Mouse (Mus musculus) cerebellum, adult 11 months (tissue): Measurements from ENCODE around the gene Emc1.

Experiments used
- DNase-seq: peaks from one replicate; pipeline ENCODE4 v3.0.0; 2022

Emc1 gene

DNA sequence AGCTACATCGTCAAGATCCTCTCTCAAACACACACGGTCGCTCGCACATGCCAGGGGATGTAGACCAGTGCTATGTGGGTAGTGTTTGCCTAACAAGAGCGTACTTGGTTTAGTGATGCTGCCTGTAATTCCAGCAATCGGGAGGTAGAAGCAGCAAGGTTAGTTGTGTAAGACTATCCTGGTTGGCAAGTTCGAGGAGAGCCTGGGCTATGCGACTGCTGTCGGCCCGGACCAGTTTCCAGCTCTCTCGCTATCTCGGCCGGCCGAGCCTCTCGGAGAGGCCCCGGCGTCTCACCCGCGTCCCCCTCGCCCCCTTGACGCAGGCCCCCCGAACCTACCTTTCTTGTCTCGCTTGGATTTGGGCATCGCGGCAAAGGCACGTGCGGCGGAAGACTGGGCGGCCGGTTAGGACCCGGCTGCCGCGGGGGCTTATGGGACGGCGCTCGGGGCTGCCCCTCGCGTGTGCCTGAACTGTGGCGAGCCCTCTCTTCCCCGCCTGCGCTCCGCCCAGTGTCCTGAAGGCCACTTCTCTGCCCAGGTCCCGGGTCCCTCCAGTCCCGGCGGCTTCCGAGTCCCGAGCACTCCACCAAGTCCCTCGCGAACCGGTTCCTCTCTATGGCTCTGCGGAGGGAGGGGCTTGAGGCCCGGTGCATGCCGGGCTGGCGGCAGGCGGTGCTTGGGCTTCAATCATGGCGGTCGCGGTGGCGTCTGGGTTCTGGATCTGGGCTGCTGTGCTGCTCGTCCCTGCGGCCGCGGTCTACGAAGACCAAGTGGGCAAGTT, at the start of gene Emc1, which contains the start of the genes Mrto4 and Ubr4:
Gene Emc1 (plus strand): TSS at position 657 of the 781 bp plus-strand sequence.
Gene Mrto4 (minus strand): TSS at position 646 of the 781 bp plus-strand sequence.
Gene Ubr4 (plus strand): TSS at position 679 of the 781 bp plus-strand sequence.
- DNase-seq, result peak; percentile 75

DNA sequence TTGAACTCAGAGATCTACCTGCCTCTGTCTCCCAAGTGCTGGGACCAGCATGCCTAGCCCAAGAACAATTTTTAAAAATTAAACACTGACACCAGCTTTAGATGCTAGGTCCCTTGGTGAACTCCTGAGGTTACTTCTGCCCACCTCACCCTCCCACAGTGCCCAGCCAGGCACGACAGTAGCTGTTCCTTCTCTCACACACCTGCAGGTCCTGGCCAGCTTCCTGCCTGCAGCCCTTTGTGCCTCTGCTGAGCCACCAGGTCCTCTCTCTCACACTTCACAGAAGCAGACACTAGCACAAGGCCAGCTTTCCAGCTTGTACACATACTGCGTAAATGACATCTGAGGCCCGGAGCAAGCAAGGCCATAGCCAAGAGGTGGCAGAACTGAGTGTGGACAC, 46.9 kb upstream of the Emc1 start:
- peak; percentile 7 for DNase-seq

DNA sequence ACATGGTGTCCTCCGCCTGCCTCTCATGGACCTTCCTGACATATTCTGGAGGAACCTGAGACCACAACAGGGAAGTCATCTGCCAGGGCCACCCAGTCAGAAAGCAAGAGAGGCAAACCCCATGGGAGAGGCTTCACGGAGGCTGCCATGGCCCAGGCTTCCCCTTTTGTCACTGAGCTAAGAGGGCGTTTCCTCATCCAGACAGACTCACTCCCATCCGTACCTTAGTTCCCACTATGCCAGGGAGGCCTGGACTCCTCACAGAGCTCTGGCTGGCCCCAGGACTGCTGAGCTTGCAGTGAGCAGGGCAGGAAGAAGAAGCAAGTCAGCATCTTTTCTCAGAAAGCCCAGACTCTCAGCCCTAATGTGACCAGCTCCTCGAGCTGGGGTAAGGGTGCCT, 44.5 kb upstream of the Emc1 start:
- DNase-seq, result no peak

DNA sequence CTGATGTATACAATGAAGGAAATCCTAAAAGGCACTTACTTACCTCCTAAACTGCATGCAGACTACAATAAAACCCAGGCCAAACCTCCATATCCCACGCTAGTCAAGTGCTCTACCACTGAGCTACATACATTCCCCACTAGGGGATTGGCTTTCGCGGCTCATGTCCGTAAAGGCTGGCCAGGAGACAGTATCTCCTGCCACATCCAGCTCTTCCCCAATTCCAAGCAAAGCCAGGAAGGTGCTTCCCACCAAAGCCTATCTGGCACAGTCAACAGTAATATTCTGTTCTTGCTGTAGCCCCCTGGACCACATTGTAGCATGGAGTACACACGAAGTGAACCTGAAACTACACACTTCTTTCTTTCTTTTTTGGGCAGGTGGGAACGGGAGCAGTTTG, 42.7 kb upstream of the Emc1 start:
- DNase-seq, result peak; percentile 7

DNA sequence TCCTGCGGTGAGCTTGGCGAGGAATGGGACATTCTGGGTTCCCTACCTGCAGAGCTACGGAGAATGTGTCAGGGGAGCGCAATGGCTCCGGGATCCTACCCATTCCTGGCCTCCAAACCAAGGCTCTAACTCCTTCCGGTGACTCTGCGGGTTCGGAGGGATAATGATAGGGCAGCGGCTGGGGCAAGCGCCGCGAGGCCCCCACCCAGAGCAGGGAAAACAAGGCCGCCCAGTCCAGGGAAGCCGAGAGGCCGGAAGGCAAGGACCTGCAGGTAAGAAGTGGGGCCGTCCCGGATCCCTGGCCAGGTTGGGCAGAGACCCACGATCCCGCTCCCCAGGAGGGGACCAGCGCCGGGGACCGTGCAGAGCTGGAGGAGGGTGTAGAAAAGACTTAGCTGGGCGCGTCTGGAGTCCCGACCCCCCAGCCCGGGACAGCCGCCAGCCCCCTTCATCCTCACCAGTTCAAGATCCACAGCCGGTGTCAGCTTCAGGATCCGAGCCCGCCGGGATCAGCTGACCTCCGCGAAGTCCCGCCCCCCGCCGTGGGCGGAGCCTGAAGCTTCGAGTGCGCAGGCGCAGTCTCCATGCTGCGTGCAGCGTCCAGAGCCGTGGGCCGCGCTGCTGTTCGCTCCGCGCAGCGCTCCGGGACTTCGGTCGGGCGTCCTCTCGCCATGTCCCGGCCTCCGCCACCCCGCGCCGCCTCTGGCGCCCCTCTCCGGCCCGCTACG, 42.1 kb upstream of the Emc1 start, which contains the start of the genes Pqlc2 and Akr7a5:
Gene Pqlc2 (minus strand): TSS at position 538 of the 728 bp plus-strand sequence.
Gene Akr7a5 (plus strand): TSS at position 574 of the 728 bp plus-strand sequence.
- DNase-seq, result peak; percentile 99

- DNase-seq, result peak; percentile 6
Observed at GRCm38 (mm10) chr4:139310899-139311701, 41.3 kb upstream of the Emc1 start.

- DNase-seq, result no peak
Observed at GRCm38 (mm10) chr4:139311707-139312106, 40.7 kb upstream of the Emc1 start.

DNA sequence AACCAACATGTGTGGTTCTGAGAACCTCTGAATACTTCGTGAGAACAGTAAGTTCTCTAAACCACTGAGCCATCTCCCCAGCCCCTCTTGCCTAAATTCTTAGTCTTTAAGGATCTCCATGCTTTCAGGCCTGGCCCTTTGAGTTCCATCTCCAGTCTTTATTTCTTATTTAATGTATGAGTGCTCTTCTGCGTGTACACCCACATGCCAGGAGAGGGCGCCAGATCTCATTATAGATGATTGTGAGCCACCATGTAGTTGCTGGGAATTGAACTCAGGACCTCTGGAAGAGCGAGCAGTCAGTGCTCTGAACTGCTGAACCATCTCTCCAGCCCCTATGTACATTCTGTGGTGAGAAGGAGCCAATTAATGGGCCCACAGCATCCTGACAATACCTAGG, 39.8 kb upstream of the Emc1 start:
- DNase-seq, result peak; percentile 21

GRCm38 (mm10) chr4:139318449-139318848, 33.9 kb upstream of the Emc1 start:
- no peak for DNase-seq

GRCm38 (mm10) chr4:139319740-139320139, 32.6 kb upstream of the Emc1 start:
- no peak for DNase-seq

DNA sequence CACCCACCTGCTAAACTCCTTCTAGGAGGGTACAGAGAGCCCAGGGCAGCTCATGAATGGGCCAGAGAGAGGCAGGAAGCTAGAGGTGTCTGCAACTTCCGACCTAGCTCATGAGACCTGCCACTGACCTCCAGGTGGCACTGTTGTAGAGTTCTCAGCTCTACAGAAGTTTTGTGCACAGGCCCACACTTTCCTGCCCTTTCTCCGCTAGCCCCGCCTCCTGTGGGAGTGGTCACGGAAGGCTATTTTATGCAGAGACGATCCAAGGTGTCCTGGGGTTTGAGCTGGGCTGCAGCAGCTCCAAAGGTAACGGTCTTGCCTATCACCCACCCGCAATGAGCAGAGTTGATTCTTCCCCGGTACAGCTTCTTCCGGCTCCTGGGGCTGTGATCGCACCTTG, 21.8 kb upstream of the Emc1 start:
- no peak for DNase-seq

DNA sequence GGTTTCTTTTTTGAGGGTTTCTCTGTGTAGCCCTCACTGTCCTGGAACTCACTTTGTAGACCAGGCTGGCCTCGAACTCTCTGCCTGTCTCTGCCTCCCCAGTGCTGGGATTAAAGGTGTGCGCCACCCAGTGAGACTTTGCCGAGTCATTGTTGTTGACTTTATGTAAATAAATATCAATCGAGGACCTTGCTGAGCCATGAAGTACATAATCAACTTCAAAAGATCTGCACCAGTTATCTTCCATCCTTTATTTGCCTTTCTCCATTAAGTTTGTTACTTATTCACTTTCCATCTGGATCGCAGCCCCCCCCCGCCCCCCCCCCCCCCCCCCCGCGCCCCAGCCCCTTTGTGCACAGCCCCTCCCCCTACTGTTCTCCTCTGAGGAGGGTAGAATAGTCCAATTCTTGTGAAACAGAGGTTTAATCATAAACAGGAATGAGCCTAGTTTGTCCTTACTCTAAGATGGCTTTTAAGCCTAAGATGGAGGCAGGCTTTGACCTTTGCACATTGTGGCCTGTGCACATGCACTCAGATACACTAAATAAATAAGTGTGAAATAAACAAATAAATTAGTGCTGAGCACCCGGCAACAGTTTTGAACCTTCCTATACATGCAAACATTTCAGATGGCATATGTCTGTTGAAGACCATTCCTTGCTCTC, 17.6 kb upstream of the Emc1 start:
- DNase-seq, result no peak

GRCm38 (mm10) chr4:139335507-139335906, 16.9 kb upstream of the Emc1 start:
- DNase-seq, result no peak

- DNase-seq, result peak; percentile 57
Observed at GRCm38 (mm10) chr4:139336822-139337483, 15.4 kb upstream of the Emc1 start.

DNA sequence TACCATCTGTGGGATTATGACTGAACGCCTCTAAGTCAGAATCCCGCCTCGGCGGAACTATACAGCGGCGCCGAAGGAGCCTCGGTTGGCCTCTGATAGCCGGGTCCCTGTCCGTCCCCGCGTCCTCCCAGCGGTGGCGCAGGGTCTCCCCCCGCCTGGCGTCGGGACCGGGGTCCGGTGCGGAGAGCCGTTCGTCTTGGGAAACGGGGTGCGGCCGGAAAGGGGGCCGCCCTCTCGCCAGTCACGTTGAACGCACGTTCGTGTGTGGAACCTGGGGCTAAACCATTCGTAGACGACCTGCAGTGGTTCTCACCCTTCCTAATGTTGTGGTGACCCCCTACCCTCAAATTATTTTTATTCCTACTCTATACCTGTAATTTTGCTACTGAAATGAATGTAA, 14.2 kb upstream of the Emc1 start:
- no peak for DNase-seq

GRCm38 (mm10) chr4:139340835-139341234, 11.6 kb upstream of the Emc1 start:
- DNase-seq, result no peak

GRCm38 (mm10) chr4:139341556-139342233, 10.7 kb upstream of the Emc1 start:
- DNase-seq, result no peak

DNA sequence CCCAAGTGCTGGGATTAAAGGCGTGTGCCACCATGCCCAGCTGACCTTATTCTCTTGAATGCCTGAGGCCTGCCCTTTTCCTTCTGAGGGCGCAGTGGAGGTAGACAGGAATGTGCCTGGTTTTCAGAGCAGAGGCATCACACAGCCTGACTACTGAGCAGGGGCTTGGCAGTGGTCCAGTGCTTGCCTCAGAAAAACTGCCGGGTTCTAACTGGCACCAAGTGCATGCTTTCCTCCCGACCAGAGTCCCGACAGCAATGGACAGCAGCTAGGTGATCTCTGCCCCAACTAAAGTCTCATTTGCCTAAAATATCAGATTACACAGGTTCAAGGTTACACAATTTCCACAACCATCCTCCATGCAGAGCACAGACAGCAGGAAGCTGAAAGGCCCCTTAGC, 8.7 kb upstream of the Emc1 start:
- DNase-seq, result peak; percentile 23

- DNase-seq, result no peak
Observed at GRCm38 (mm10) chr4:139345416-139346019, 6.9 kb upstream of the Emc1 start.

DNA sequence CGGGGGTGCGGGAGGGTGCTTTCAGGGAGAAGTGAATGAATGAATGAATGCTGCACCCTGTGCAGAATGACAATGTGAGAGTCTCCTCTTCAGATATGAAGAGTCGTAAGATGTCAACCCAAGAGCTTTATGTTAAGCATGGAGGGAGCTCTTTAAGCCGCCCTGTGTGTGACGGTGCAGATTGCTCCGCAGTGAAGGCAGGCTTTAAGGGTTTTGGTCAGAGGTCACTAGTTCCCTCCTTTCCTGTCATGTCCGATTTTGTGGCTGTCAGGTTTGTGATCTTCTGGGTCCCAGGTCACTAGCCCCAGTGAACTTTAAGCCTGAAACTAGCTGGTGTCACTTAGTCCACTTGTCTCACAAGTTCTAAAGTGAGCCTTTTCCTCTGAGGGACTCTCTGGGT, 445 bp downstream of the Emc1 start:
- no peak for DNase-seq

- DNase-seq, result no peak
Observed at GRCm38 (mm10) chr4:139357211-139357610, 4.8 kb downstream of the Emc1 start.
